Mouse (Mus musculus) hindbrain, embryonic 13.5 days (tissue): ENCODE measurements around the gene Rpl28. TPM values are rescaled to one million over a fixed set of nuclear protein-coding genes. Genes with fewer than 3 reads are reported as not detected.

ENCODE experiments used
- ATAC-seq: fragments of 200-750 bp; cut with Nextera tagmentation; 2 replicates; pipeline ENCODE4 v1.8.0; 2017; ENCODE audit warnings: moderate TSS enrichment; ENCODE audit not compliant: low FRiP score
- H3K27ac ChIP-seq: fragments of 300-500 bp; sonication (generic); 2 replicates; pipeline ENCODE4 v1.5.1; 2015; ENCODE audit warnings: inconsistent platforms, mild to moderate bottlenecking, moderate library complexity
- H3K27me3 ChIP-seq: fragments of 300-500 bp; sonication (generic); 2 replicates; pipeline ENCODE4 v1.6.1; 2015; ENCODE audit warnings: mild to moderate bottlenecking, inconsistent platforms
- H3K36me3 ChIP-seq: fragments of 300-500 bp; sonication (generic); 2 replicates; pipeline ENCODE4 v1.6.1; 2015; ENCODE audit warnings: mild to moderate bottlenecking, inconsistent platforms
- H3K4me1 ChIP-seq: fragments of 300-500 bp; sonication (generic); replicated peaks from 2 replicates; pipeline ENCODE4 v1.6.1; 2015; ENCODE audit warnings: inconsistent platforms
- H3K4me2 ChIP-seq: fragments of 300-500 bp; sonication (generic); 2 replicates; pipeline ENCODE4 v1.6.1; 2015; ENCODE audit warnings: inconsistent platforms, mild to moderate bottlenecking, moderate library complexity
- H3K4me3 ChIP-seq: fragments of 300-500 bp; sonication (generic); 2 replicates; pipeline ENCODE4 v1.5.1; 2015; ENCODE audit warnings: mild to moderate bottlenecking, inconsistent platforms
- H3K9ac ChIP-seq: fragments of 300-500 bp; sonication (generic); 2 replicates; pipeline ENCODE4 v1.6.1; 2015; ENCODE audit warnings: mild to moderate bottlenecking, inconsistent platforms
- H3K9me3 ChIP-seq: fragments of 300-500 bp; sonication (generic); 2 replicates; pipeline ENCODE4 v1.6.1; 2016; ENCODE audit warnings: inconsistent platforms
- WGBS: fragments of 180-500 bp; shearing (Covaris S2); methylation state at CpG from one replicate; pipeline ENCODE4 v1.1.7; 2015; 5-methylcytosine and 5-hydroxymethylcytosine counted together
- polyA plus RNA-seq: library from polyadenylated mRNA; unstranded; fragments of >200 nt; fragmentation: Nextera tagmentation; extraction: Ambion mirVana; gene quantifications from 2 replicates; pipeline ENCODE4 v1.2.1, GENCODE M21; 2015

The Rpl28 gene
- polyA plus RNA-seq, 1 experiment from 2014 or later: 250 TPM

DNA sequence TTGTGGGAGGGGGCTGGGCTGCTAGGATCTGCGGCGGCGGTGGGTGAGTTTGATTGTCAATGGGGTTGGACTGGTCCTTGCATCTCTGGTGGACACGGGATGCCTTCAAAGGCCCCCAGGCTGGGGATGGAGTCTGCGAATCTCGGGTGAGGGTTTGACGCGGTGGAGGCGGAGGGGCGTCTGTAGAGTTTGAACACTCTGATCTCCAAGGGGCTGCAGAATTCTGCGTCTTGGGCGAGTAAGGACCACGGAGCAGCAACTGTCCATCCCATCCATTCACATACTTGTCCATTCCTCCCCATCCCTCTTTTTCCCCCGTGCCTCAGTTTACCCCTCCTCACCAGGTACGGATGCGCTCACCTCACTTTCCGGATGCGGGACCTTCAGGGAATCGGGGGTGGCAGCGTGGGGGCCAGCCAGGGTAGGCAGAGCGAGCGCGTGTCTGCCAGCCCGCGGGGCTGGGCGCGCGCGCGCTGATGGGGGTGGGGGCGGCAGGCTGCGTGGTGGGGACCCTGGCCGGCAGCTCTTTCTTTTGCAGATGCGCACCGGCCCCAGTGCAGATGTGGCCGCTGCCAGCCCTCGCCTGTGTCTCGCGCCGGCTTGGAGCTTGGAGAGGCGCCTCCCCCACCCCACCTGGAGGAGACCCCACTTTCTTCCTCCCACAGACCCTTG is 51.7 kb downstream of the Rpl28 start, which contains the start of gene Shisa7:
Gene Shisa7 (minus strand): TSS at position 452 of the 672 bp plus-strand sequence.
- Histone ChIP-seq H3K4me2 (peak within 1 kb of the TSS; percentile 81), H3K4me3 (peak within 1 kb of the TSS; percentile 63), H3K36me3 (no peaks in the 10 kb centered on the region), H3K4me1 (peaks cover 42% of the 10 kb centered on the region), H3K9me3 (no peaks in the 10 kb centered on the region), H3K27ac (peak within 1 kb of the TSS; percentile 91), H3K9ac (peak within 1 kb of the TSS; percentile 80), H3K27me3 (peaks cover 16% of the 10 kb centered on the region)
- under 1% methylated on average over 41 of the region's 41 CpGs for WGBS
- peak; percentile 78 for ATAC-seq

Other genes with a start within 250 kb of the Rpl28 start
- 78.7 and 82.6 TPM in 2 replicates for gene Syt5, start 245.3 kb upstream of the Rpl28 start, polyA plus RNA-seq
- 0.71 and 0.97 TPM in 2 replicates for gene Ptprh, start 188.8 kb upstream of the Rpl28 start, polyA plus RNA-seq
- 3.5 and 3.8 TPM in 2 replicates for gene Tmem86b, start 161.5 kb upstream of the Rpl28 start, polyA plus RNA-seq
- gene Ppp6r1, start 133.9 kb upstream of the Rpl28 start, polyA plus RNA-seq: 9.7 and 12.4 TPM in 2 replicates
- 128 and 137 TPM in 2 replicates for gene Hspbp1, start 107.8 kb upstream of the Rpl28 start, polyA plus RNA-seq
- gene Brsk1, start 102.3 kb upstream of the Rpl28 start, polyA plus RNA-seq: 7.2 and 7.5 TPM in 2 replicates
- gene Tmem150b, start 67.6 kb upstream of the Rpl28 start, polyA plus RNA-seq: 0.12 and 0.19 TPM in 2 replicates
- gene Kmt5c, start 52.8 kb upstream of the Rpl28 start, polyA plus RNA-seq: 79.4 and 86.8 TPM in 2 replicates
- 16.4 and 21.1 TPM in 2 replicates for gene Cox6b2, start 39.8 kb upstream of the Rpl28 start, polyA plus RNA-seq
- not detected in 2 replicates for gene Fam71e2, start 21.6 kb upstream of the Rpl28 start, polyA plus RNA-seq
- 0.38 and 0.56 TPM in 2 replicates for gene Il11, start 10.0 kb upstream of the Rpl28 start, polyA plus RNA-seq
- gene Tmem190, start 9.9 kb upstream of the Rpl28 start, polyA plus RNA-seq: not detected in 2 replicates
- 2.5 and 3.5 TPM in 2 replicates for gene Tmem238, start 3.2 kb upstream of the Rpl28 start, polyA plus RNA-seq
- gene Ube2s, start 19.7 kb downstream of the Rpl28 start, polyA plus RNA-seq: 252 and 267 TPM in 2 replicates
- 10.9 and 11.6 TPM in 2 replicates for gene Shisa7, start 51.8 kb downstream of the Rpl28 start, polyA plus RNA-seq
- 3.9 and 4.9 TPM in 2 replicates for gene Isoc2b, start 77.4 kb downstream of the Rpl28 start, polyA plus RNA-seq
- 0.75 and 0.78 TPM in 2 replicates for gene Isoc2a, start 84.3 kb downstream of the Rpl28 start, polyA plus RNA-seq
- 0.26 and 0.45 TPM in 2 replicates for gene Gm36210, start 113.6 kb downstream of the Rpl28 start, polyA plus RNA-seq
- 3.6 and 4.9 TPM in 2 replicates for gene Zfp628, start 122.3 kb downstream of the Rpl28 start, polyA plus RNA-seq
- gene Nat14, start 129.2 kb downstream of the Rpl28 start, polyA plus RNA-seq: 25.4 and 27.7 TPM in 2 replicates
- 0.73 and 1.3 TPM in 2 replicates for gene Ssc5d, start 132.9 kb downstream of the Rpl28 start, polyA plus RNA-seq
- 0.25 TPM in 1 of 2 replicates, not detected in the other for gene Sbk2, start 171.5 kb downstream of the Rpl28 start, polyA plus RNA-seq
- 0.19 and 0.49 TPM in 2 replicates for gene Sbk3, start 178.3 kb downstream of the Rpl28 start, polyA plus RNA-seq
- 53.6 and 59.9 TPM in 2 replicates for gene Zfp579, start 203.3 kb downstream of the Rpl28 start, polyA plus RNA-seq
- 7.9 and 9.2 TPM in 2 replicates for gene Zfp524, start 221.5 kb downstream of the Rpl28 start, polyA plus RNA-seq
- 37.7 and 41.9 TPM in 2 replicates for gene Fiz1, start 221.8 kb downstream of the Rpl28 start, polyA plus RNA-seq
- 1.4 and 1.8 TPM in 2 replicates for gene Gm44973, start 222.6 kb downstream of the Rpl28 start, polyA plus RNA-seq
- gene Zfp865, start 227.5 kb downstream of the Rpl28 start, polyA plus RNA-seq: 5.8 and 6.0 TPM in 2 replicates
- gene Ccdc106, start 227.7 kb downstream of the Rpl28 start, polyA plus RNA-seq: 38.7 and 43.5 TPM in 2 replicates
- gene 4632433K11Rik, start 241.2 kb downstream of the Rpl28 start, polyA plus RNA-seq: not detected in 2 replicates
- 7.8 and 9.8 TPM in 2 replicates for gene Zfp784, start 245.6 kb downstream of the Rpl28 start, polyA plus RNA-seq